Mouse (Mus musculus) intestine, embryonic 14.5 days (tissue): ENCODE data around the gene Ank. TPM values are rescaled to one million over a fixed set of nuclear protein-coding genes. Genes with fewer than 3 reads are reported as not detected.

Experiments used
- ATAC-seq: fragments of 200-750 bp; cut with Nextera tagmentation; replicated peaks from 2 replicates; pipeline ENCODE4 v1.8.0; 2017; ENCODE audit warnings: low read depth, moderate number of reproducible peaks, moderate TSS enrichment, moderate library complexity; ENCODE audit not compliant: low FRiP score, low TSS enrichment
- DNase-seq: peaks from one replicate; pipeline ENCODE4 v3.0.0-alpha.2; 2018; ENCODE audit warnings: low spot score
- H3K27ac ChIP-seq: fragments of 300-500 bp; sonication (generic); 2 replicates; pipeline ENCODE4 v1.5.1; 2014; ENCODE audit warnings: low read depth, mild to moderate bottlenecking, control low read depth
- H3K27me3 ChIP-seq: fragments of 300-500 bp; sonication (generic); replicated peaks from 2 replicates; pipeline ENCODE4 v1.6.1; 2014; ENCODE audit warnings: low read length, control low read depth; ENCODE audit not compliant: control insufficient read depth, insufficient read depth
- H3K36me3 ChIP-seq: fragments of 300-500 bp; sonication (generic); 2 replicates; pipeline ENCODE4 v1.6.1; 2014; ENCODE audit warnings: low read length, control low read depth; ENCODE audit not compliant: control insufficient read depth, insufficient read depth
- H3K4me1 ChIP-seq: fragments of 300-500 bp; sonication (generic); replicated peaks from 2 replicates; pipeline ENCODE4 v1.6.1; 2014; ENCODE audit warnings: low read length, control low read depth, mixed read lengths; ENCODE audit not compliant: control insufficient read depth, insufficient read depth
- H3K4me2 ChIP-seq: fragments of 300-500 bp; sonication (generic); 2 replicates; pipeline ENCODE4 v1.6.1; 2014; ENCODE audit warnings: low read length
- H3K4me3 ChIP-seq: fragments of 300-500 bp; sonication (generic); 2 replicates; pipeline ENCODE4 v1.5.1; 2014; ENCODE audit warnings: low read depth, low read length, control low read depth, mixed read lengths
- H3K9ac ChIP-seq: fragments of 300-500 bp; sonication (generic); 2 replicates; pipeline ENCODE4 v1.6.1; 2014; ENCODE audit warnings: mild to moderate bottlenecking, low read length
- H3K9me3 ChIP-seq: fragments of 300-500 bp; sonication (generic); 2 replicates; pipeline ENCODE4 v1.6.1; 2016; ENCODE audit warnings: low read length, control low read depth; ENCODE audit not compliant: control insufficient read depth
- WGBS: fragments of 180-500 bp; shearing (Covaris S2); extraction: QIAGEN DNeasy Blood & Tissue Kit; methylation state at CpG from one replicate; pipeline ENCODE4 v1.1.7; 2014; 5-methylcytosine and 5-hydroxymethylcytosine counted together
- polyA plus RNA-seq: library from polyadenylated mRNA; unstranded; fragments of >200 nt; fragmentation: Nextera tagmentation; extraction: Ambion mirVana; gene quantifications from 2 replicates; pipeline ENCODE4 v1.2.1, GENCODE M21; 2014

The Ank gene
- polyA plus RNA-seq, 1 experiment from 2014 or later = 16.5 TPM

- no peak for ATAC-seq
- peaks cover 16% of the 10 kb centered on the region for H3K4me1 ChIP-seq
- H3K27me3 ChIP-seq = no peaks in the 10 kb centered on the region
- WGBS = 56% methylated on average over 8 of the region's 8 CpGs
- DNase-seq = no peak
- H3K27ac ChIP-seq = no peak overlapping the region
- H3K9ac ChIP-seq = no peak overlapping the region
- no peak overlapping the region for H3K4me3 ChIP-seq
- no peaks in the 10 kb centered on the region for H3K9me3 ChIP-seq
- H3K36me3 ChIP-seq = no peaks in the 10 kb centered on the region
- H3K4me2 ChIP-seq = no peak overlapping the region
Measured at GRCm38 (mm10) chr15:27487059-27487458, 20.6 kb downstream of the Ank start.

- Histone ChIP-seq H3K9me3 (no peaks in the 10 kb centered on the region), H3K9ac (no peak overlapping the region), H3K4me2 (no peak overlapping the region), H3K27ac (no peak overlapping the region), H3K36me3 (no peaks in the 10 kb centered on the region), H3K27me3 (no peaks in the 10 kb centered on the region), H3K4me1 (peaks cover 16% of the 10 kb centered on the region), H3K4me3 (no peak overlapping the region)
- DNase-seq = no peak
- ATAC-seq = no peak
- WGBS = 47% methylated on average over 10 of the region's 10 CpGs
Measured at GRCm38 (mm10) chr15:27488042-27488441, 21.6 kb downstream of the Ank start.

- H3K36me3 ChIP-seq = no peaks in the 10 kb centered on the region
- DNase-seq (no peak), ATAC-seq (no peak)
- H3K9ac ChIP-seq = no peak overlapping the region
- WGBS = 73% methylated on average over 9 of the region's 9 CpGs
- peaks cover 22% of the 10 kb centered on the region for H3K4me1 ChIP-seq
- H3K4me2 ChIP-seq = no peak overlapping the region
- no peak overlapping the region for H3K27ac ChIP-seq
- no peaks in the 10 kb centered on the region for H3K27me3 ChIP-seq
- no peak overlapping the region for H3K4me3 ChIP-seq
- H3K9me3 ChIP-seq = no peaks in the 10 kb centered on the region
Measured at GRCm38 (mm10) chr15:27490676-27491075, 24.2 kb downstream of the Ank start.

- Histone ChIP-seq H3K9ac (no peak overlapping the region), H3K27me3 (no peaks in the 10 kb centered on the region), H3K4me2 (no peak overlapping the region), H3K27ac (no peak overlapping the region), H3K36me3 (no peaks in the 10 kb centered on the region), H3K9me3 (no peaks in the 10 kb centered on the region), H3K4me1 (peaks cover 15% of the 10 kb centered on the region), H3K4me3 (no peak overlapping the region)
- DNase-seq (no peak), ATAC-seq (no peak)
- 85% methylated on average over 8 of the region's 8 CpGs for WGBS
Measured at GRCm38 (mm10) chr15:27491425-27492070, 25.1 kb downstream of the Ank start.

- Histone ChIP-seq H3K4me1 (peaks cover 11% of the 10 kb centered on the region), H3K9ac (no peak overlapping the region), H3K36me3 (no peaks in the 10 kb centered on the region), H3K27me3 (no peaks in the 10 kb centered on the region), H3K9me3 (no peaks in the 10 kb centered on the region), H3K4me2 (no peak overlapping the region), H3K27ac (no peak overlapping the region), H3K4me3 (no peak overlapping the region)
- 91% methylated on average over 10 of the region's 10 CpGs for WGBS
- DNase-seq = no peak
- no peak for ATAC-seq
Measured at GRCm38 (mm10) chr15:27492156-27492555, 25.7 kb downstream of the Ank start.

DNA sequence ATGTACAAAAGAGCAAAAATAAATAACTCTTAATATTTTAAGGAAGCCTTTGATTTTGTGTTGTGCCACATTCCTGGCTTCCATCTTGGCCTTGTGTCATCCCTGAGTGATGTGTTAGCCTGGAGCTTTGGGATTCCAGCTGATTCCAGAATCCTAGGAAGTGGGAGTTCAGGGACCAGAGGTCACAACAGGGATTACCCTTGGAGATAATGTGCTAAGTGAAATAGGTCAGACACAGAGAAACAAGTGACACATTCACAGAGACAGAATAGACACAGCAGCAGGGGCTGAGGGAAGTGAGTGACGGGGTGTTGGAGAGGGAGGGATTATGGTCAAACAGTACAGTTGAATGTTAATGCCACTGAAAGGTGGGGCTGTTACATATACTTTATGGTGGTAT lies 26.3 kb downstream of the Ank start:
- no peak overlapping the region for H3K9ac ChIP-seq
- no peaks in the 10 kb centered on the region for H3K9me3 ChIP-seq
- no peak for ATAC-seq
- 83% methylated on average over 1 of the region's 1 CpGs for WGBS
- no peak for DNase-seq
- no peak overlapping the region for H3K4me3 ChIP-seq
- H3K4me2 ChIP-seq = no peak overlapping the region
- H3K36me3 ChIP-seq = no peaks in the 10 kb centered on the region
- no peaks in the 10 kb centered on the region for H3K27me3 ChIP-seq
- H3K27ac ChIP-seq = no peak overlapping the region
- H3K4me1 ChIP-seq = peaks cover 9% of the 10 kb centered on the region

- ATAC-seq (no peak), DNase-seq (no peak)
- Histone ChIP-seq H3K9ac (no peak overlapping the region), H3K4me1 (peaks cover 9% of the 10 kb centered on the region), H3K36me3 (no peaks in the 10 kb centered on the region), H3K9me3 (no peaks in the 10 kb centered on the region), H3K27ac (no peak overlapping the region), H3K4me3 (no peak overlapping the region), H3K27me3 (no peaks in the 10 kb centered on the region), H3K4me2 (no peak overlapping the region)
- 48% methylated on average over 10 of the region's 10 CpGs for WGBS
Measured at GRCm38 (mm10) chr15:27493516-27493915, 27.0 kb downstream of the Ank start.

GRCm38 (mm10) chr15:27495981-27496401 lies 29.5 kb downstream of the Ank start:
- no peak overlapping the region for H3K27ac ChIP-seq
- no peak overlapping the region for H3K4me3 ChIP-seq
- peaks cover 9% of the 10 kb centered on the region for H3K4me1 ChIP-seq
- no peak overlapping the region for H3K4me2 ChIP-seq
- H3K9me3 ChIP-seq = no peaks in the 10 kb centered on the region
- no peak for DNase-seq
- H3K27me3 ChIP-seq = no peaks in the 10 kb centered on the region
- H3K9ac ChIP-seq = no peak overlapping the region
- H3K36me3 ChIP-seq = no peaks in the 10 kb centered on the region
- ATAC-seq = no peak
- WGBS = 37% methylated on average over 5 of the region's 5 CpGs

GRCm38 (mm10) chr15:27496596-27497299 lies 30.3 kb downstream of the Ank start:
- H3K4me2 ChIP-seq = no peak overlapping the region
- no peak for DNase-seq
- peaks cover 9% of the 10 kb centered on the region for H3K4me1 ChIP-seq
- H3K27ac ChIP-seq = no peak overlapping the region
- WGBS = 87% methylated on average over 11 of the region's 11 CpGs
- no peak overlapping the region for H3K4me3 ChIP-seq
- H3K9me3 ChIP-seq = no peaks in the 10 kb centered on the region
- no peaks in the 10 kb centered on the region for H3K36me3 ChIP-seq
- ATAC-seq = no peak
- no peaks in the 10 kb centered on the region for H3K27me3 ChIP-seq
- no peak overlapping the region for H3K9ac ChIP-seq
